Mouse (Mus musculus) left cerebral cortex, adult 9 months (tissue): Measurements from ENCODE around the gene Adrm1.
A peak's percentile ranks its signal among the peaks of the same experiment; 100 is the strongest.
"Not testable (repeated sequence)": the region's sequence is repeated elsewhere in the genome, so short reads cannot be mapped to it uniquely, and the experiment has no call there.

ENCODE experiments used
- DNase-seq, 2 experiments: peaks; one replicate each; pipeline ENCODE4 v3.0.0; 2022; ENCODE audit warnings: low spot score in 2 of 2

Gene Adrm1

GRCm38 (mm10) chr2:180170806-180171521 is at the start of gene Adrm1:
TSS of gene Adrm1 (plus strand) at chr2:180171485.
- peak; percentile 90 to 98 for DNase-seq

- no peak for DNase-seq
Observed at GRCm38 (mm10) chr2:180124192-180124591, 47.1 kb upstream of the Adrm1 start.

GRCm38 (mm10) chr2:180126195-180126594 is 45.1 kb upstream of the Adrm1 start:
- no peak for DNase-seq

GRCm38 (mm10) chr2:180127675-180128074 is 43.6 kb upstream of the Adrm1 start:
- no peak for DNase-seq

GRCm38 (mm10) chr2:180133231-180133630 is 38.1 kb upstream of the Adrm1 start:
- DNase-seq, result no peak

GRCm38 (mm10) chr2:180133911-180134310 is 37.4 kb upstream of the Adrm1 start:
- no peak for DNase-seq

GRCm38 (mm10) chr2:180135414-180135813 is 35.9 kb upstream of the Adrm1 start:
- DNase-seq, result no peak

GRCm38 (mm10) chr2:180146091-180146490 is 25.2 kb upstream of the Adrm1 start:
- no peak for DNase-seq

GRCm38 (mm10) chr2:180147379-180147778 is 23.9 kb upstream of the Adrm1 start:
- peak in 1 of 2 experiments; percentile 39 for DNase-seq

GRCm38 (mm10) chr2:180148551-180148950 is 22.7 kb upstream of the Adrm1 start:
- no peak for DNase-seq

GRCm38 (mm10) chr2:180154796-180155195 is 16.5 kb upstream of the Adrm1 start:
- peak in 1 of 2 experiments; percentile 76 for DNase-seq

GRCm38 (mm10) chr2:180158627-180159026 is 12.7 kb upstream of the Adrm1 start:
- no peak for DNase-seq

GRCm38 (mm10) chr2:180165855-180166254 is 5.4 kb upstream of the Adrm1 start:
- no peak for DNase-seq

- no peak for DNase-seq
Observed at GRCm38 (mm10) chr2:180166869-180167268, 4.4 kb upstream of the Adrm1 start.

- no peak for DNase-seq
Observed at GRCm38 (mm10) chr2:180170151-180170805, 1.0 kb upstream of the Adrm1 start.

- DNase-seq, result peak in 1 of 2 experiments; percentile 32
Observed at GRCm38 (mm10) chr2:180171522-180172070, 311 bp downstream of the Adrm1 start.

- DNase-seq, result no peak
Observed at GRCm38 (mm10) chr2:180172152-180172551, 867 bp downstream of the Adrm1 start.

GRCm38 (mm10) chr2:180173163-180173562 is 1.9 kb downstream of the Adrm1 start:
- no peak for DNase-seq

- DNase-seq, result not testable (repeated sequence)
Observed at GRCm38 (mm10) chr2:180173711-180174110, 2.4 kb downstream of the Adrm1 start.

- DNase-seq, result no peak
Observed at GRCm38 (mm10) chr2:180174121-180174520, 2.8 kb downstream of the Adrm1 start.

GRCm38 (mm10) chr2:180175725-180176124 is 4.4 kb downstream of the Adrm1 start:
- no peak for DNase-seq

GRCm38 (mm10) chr2:180181542-180181941 is 10.3 kb downstream of the Adrm1 start:
- no peak for DNase-seq
